Comparison of ENCODE assay signal across 8 mouse cellular contexts in the genomic region with DNA sequence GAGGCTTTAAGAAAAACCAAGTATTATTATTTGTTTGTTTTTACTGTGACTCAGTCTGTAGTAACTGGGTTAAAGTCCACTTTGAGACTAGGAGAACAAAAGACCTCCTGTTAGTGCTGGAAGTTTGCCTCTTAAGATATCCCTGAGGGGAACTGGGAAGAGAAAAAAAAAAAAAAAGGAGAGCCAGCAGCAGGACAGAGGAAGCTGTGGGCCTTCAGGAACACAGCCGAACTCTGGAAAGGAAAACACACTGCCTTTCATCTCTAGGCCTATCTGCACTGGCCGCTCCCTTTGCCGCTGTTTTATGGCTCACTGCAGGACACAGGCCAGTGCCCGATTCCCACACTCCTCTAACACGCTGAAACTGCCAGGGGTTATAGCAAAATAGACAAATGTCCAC.
A peak's percentile ranks its signal among the peaks of the same experiment; 100 is the strongest.
DNase-seq lines count a peak whose midpoint lies in the region; ATAC-seq and TF ChIP-seq lines count a peak whose summit lies in the region.

No protein-coding gene starts in this region.

- 0 out of 2 replicates have a peak, but pooled peaks cover under 1% of the 10 kb centered on the region for H3K27me3 ChIP-seq in midbrain, embryonic 10.5 days (ENCODE audit: low read depth, poor library complexity, severe bottlenecking)
- H3K27me3 ChIP-seq in midbrain, embryonic 13.5 days: no peaks in the 10 kb centered on the region
- H3K27me3 ChIP-seq in heart, embryonic 14.5 days (ENCODE audit: control insufficient read depth, insufficient read depth, low read length): no peaks in the 10 kb centered on the region
- H3K27me3 ChIP-seq in stomach, postnatal 0 days (ENCODE audit: control insufficient read depth, insufficient read depth, low read length): no peaks in the 10 kb centered on the region

- H3K27ac ChIP-seq in midbrain, embryonic 10.5 days (replicated peaks): peak overlapping the region; percentile 67
- no peak overlapping the region for H3K27ac ChIP-seq in midbrain, embryonic 13.5 days
- H3K27ac ChIP-seq in heart, embryonic 14.5 days (replicated peaks in 1 of 2; ENCODE audit: control insufficient read depth in 1 of 2, insufficient read depth in 1 of 2, low read depth in 2 of 2, low read length in 2 of 2): peak overlapping the region; percentile 79 to 80
- peak overlapping the region; percentile 89 for H3K27ac ChIP-seq in stomach, postnatal 0 days (replicated peaks)

- H3K4me2 ChIP-seq in midbrain, embryonic 13.5 days (replicated peaks): no peak overlapping the region
- H3K4me2 ChIP-seq in heart, embryonic 14.5 days (ENCODE audit: low read length): no peak overlapping the region
- H3K4me2 ChIP-seq in stomach, postnatal 0 days (replicated peaks; ENCODE audit: low read depth): no peak overlapping the region

- DNase-seq in midbrain, embryonic 10.5 days (ENCODE audit: low spot score): no peak
- peak; percentile 58 for DNase-seq in kidney, postnatal 14 days
- DNase-seq in stomach, postnatal 0 days (ENCODE audit: low spot score): peak; percentile 67
- no peak for DNase-seq in ovary, postnatal 10 days (ENCODE audit: low spot score)
- no peak for DNase-seq in thymus, adult 18-20 months
- no peak for DNase-seq in layer of hippocampus, postnatal 36 days

- peaks cover 33% of the 10 kb centered on the region for H3K4me1 ChIP-seq in midbrain, embryonic 10.5 days
- 0 out of 2 replicates have a peak, but pooled peaks cover under 1% of the 10 kb centered on the region for H3K4me1 ChIP-seq in midbrain, embryonic 13.5 days (replicated peaks)
- H3K4me1 ChIP-seq in heart, embryonic 14.5 days (ENCODE audit: control insufficient read depth in 2 of 2, insufficient read depth in 2 of 2, low read length in 2 of 2): peaks cover 22 to 24% of the 10 kb centered on the region in 2 experiments; a peak in 3 of 4 replicates
- peaks cover 7% of the 10 kb centered on the region for H3K4me1 ChIP-seq in stomach, postnatal 0 days (replicated peaks; ENCODE audit: control insufficient read depth, insufficient read depth)

- no peak for ATAC-seq in midbrain, embryonic 13.5 days
- peak; percentile 74 for ATAC-seq in heart, embryonic 14.5 days (ENCODE audit: insufficient number of reproducible peaks, insufficient read depth, low FRiP score, low read depth)
- ATAC-seq in stomach, postnatal 0 days (ENCODE audit: low FRiP score, low TSS enrichment): peak; percentile 89

- TF ChIP-seq EP300 in stomach, postnatal 0 days (optimal IDR thresholded peaks at IDR 0.05): no peak

- no peaks in the 10 kb centered on the region for H3K36me3 ChIP-seq in midbrain, embryonic 10.5 days
- no peaks in the 10 kb centered on the region for H3K36me3 ChIP-seq in midbrain, embryonic 13.5 days
- H3K36me3 ChIP-seq in heart, embryonic 14.5 days (ENCODE audit: control insufficient read depth, insufficient read depth, low read length): no peaks in the 10 kb centered on the region
- no peaks in the 10 kb centered on the region for H3K36me3 ChIP-seq in stomach, postnatal 0 days (ENCODE audit: control insufficient read depth, insufficient read depth, low read length)

- H3K9me3 ChIP-seq in midbrain, embryonic 10.5 days (replicated peaks): no peaks in the 10 kb centered on the region
- no peaks in the 10 kb centered on the region for H3K9me3 ChIP-seq in midbrain, embryonic 13.5 days
- H3K9me3 ChIP-seq in heart, embryonic 14.5 days (ENCODE audit: control insufficient read depth, low read length): no peaks in the 10 kb centered on the region
- no peaks in the 10 kb centered on the region for H3K9me3 ChIP-seq in stomach, postnatal 0 days (ENCODE audit: control insufficient read depth, low read length)

- TF ChIP-seq CTCF in stomach, postnatal 0 days (IDR thresholded peaks at IDR 0.05; ENCODE audit: low read depth): no peak

- no peak overlapping the region for H3K9ac ChIP-seq in midbrain, embryonic 13.5 days (replicated peaks)
- H3K9ac ChIP-seq in heart, embryonic 14.5 days (ENCODE audit: low read length): 0 out of 2 replicates have a peak overlapping the region, but pooled peaks have one; percentile 36
- no peak overlapping the region for H3K9ac ChIP-seq in stomach, postnatal 0 days (ENCODE audit: low read length)

- H3K4me3 ChIP-seq in midbrain, embryonic 10.5 days: no peak overlapping the region
- no peak overlapping the region for H3K4me3 ChIP-seq in midbrain, embryonic 13.5 days (replicated peaks)
- H3K4me3 ChIP-seq in heart, embryonic 14.5 days (ENCODE audit: control insufficient read depth in 1 of 2, insufficient read depth in 1 of 2, low read depth in 1 of 2, low read length in 2 of 2): no peak overlapping the region
- H3K4me3 ChIP-seq in stomach, postnatal 0 days (ENCODE audit: low read depth, low read length): no peak overlapping the region

- 62% methylated on average over 5 of the region's 5 CpGs for WGBS in midbrain, embryonic 10.5 days
- WGBS in midbrain, embryonic 13.5 days: 61% methylated on average over 5 of the region's 5 CpGs
- WGBS in heart, embryonic 14.5 days: 45% methylated on average over 5 of the region's 5 CpGs
- WGBS in stomach, postnatal 0 days: 17% methylated on average over 5 of the region's 5 CpGs

Comparison
In these comparisons a context has a peak if more than half of its experiments do, and no peak if none do; other contexts are left out.
1. DNase-seq: peak in kidney, postnatal 14 days (single experiment) and stomach, postnatal 0 days (single experiment); none in midbrain, embryonic 10.5 days (single experiment), ovary, postnatal 10 days (single experiment), thymus, adult 18-20 months (0 of 2) and layer of hippocampus, postnatal 36 days (0 of 2).